Mouse (Mus musculus) bone marrow macrophage, adult 2 months (primary cell): ENCODE data around the gene Ampd3.

ENCODE experiments used
- CTCF ChIP-seq: IDR thresholded peaks from 2 replicates; pipeline ENCODE4 v1.5.1; 2012; ENCODE audit warnings: low read depth, mild to moderate bottlenecking, low read length, moderate library complexity
- POLR2A ChIP-seq: IDR thresholded peaks from 2 replicates; pipeline ENCODE4 v1.6.1; 2012; ENCODE audit warnings: mild to moderate bottlenecking, low read depth, low read length, borderline replicate concordance

- TF ChIP-seq CTCF (no peak), POLR2A (no peak)
Observed at GRCm38 (mm10) chr7:110790878-110791277, 22.9 kb downstream of the Ampd3 start.
